Mouse (Mus musculus) myocyte (in vitro differentiated cells): ENCODE measurements at regions not wholly inside any gene's neighbourhood (a gene's known extent, or its start where the extent isn't known, plus 50 kb on each side); places are given as distances from the start of the nearest gene placed in this dataset.

ENCODE experiments used
- H3K27me3 ChIP-seq: one replicate; pipeline ENCODE4 v1.6.1; 2011; ENCODE audit not compliant: control insufficient read depth, insufficient read depth, insufficient read length
- H3K36me3 ChIP-seq: one replicate; pipeline ENCODE4 v1.6.1; 2011; ENCODE audit not compliant: control insufficient read depth, insufficient read depth
- H3K4me2 ChIP-seq: one replicate; pipeline ENCODE4 v1.6.1; 2011; ENCODE audit warnings: low read depth, control low read depth
- H3K4me3 ChIP-seq: one replicate; pipeline ENCODE4 v1.5.1; 2011; ENCODE audit warnings: mild to moderate bottlenecking, control low read depth, moderate library complexity
- H3K79me2 ChIP-seq: one replicate; pipeline ENCODE4 v1.6.1; 2011; ENCODE audit not compliant: control insufficient read depth, insufficient read depth
- H3ac ChIP-seq: one replicate; pipeline ENCODE4 v1.6.1; 2011; ENCODE audit not compliant: control insufficient read depth, insufficient read length
- CEBPB ChIP-seq: IDR thresholded peaks from 2 replicates; pipeline ENCODE4 v1.6.1; 2011; ENCODE audit warnings: mild to moderate bottlenecking, moderate library complexity; ENCODE audit not compliant: poor library complexity, insufficient read depth, severe bottlenecking
- E2F4 ChIP-seq: IDR thresholded peaks from one replicate; pipeline ENCODE4 v1.6.1; 2011; ENCODE audit warnings: mild to moderate bottlenecking, control low read depth, moderate library complexity; ENCODE audit not compliant: insufficient read depth
- MAX ChIP-seq: IDR thresholded peaks from one replicate; pipeline ENCODE4 v1.6.1; 2011; ENCODE audit warnings: low read depth, mild to moderate bottlenecking, control low read depth
- MYOD1 ChIP-seq, 3 experiments: IDR thresholded peaks; one replicate each; pipeline ENCODE4 v1.6.1; 2011; ENCODE audit warnings: control low read depth in 2 of 3, low read depth in 2 of 3, mild to moderate bottlenecking in 2 of 3, moderate library complexity in 1 of 3; ENCODE audit not compliant: insufficient read length in 2 of 3, control insufficient read depth in 1 of 3
- MYOG ChIP-seq, 3 experiments: IDR thresholded peaks; one replicate each; pipeline ENCODE4 v1.6.1; 2011; ENCODE audit warnings: control low read depth in 2 of 3, low read depth in 2 of 3, mild to moderate bottlenecking in 2 of 3; ENCODE audit not compliant: insufficient read length in 2 of 3, control insufficient read depth in 1 of 3, insufficient read depth in 1 of 3
- POLR2A ChIP-seq: IDR thresholded peaks from one replicate; pipeline ENCODE4 v1.6.1; 2011; ENCODE audit warnings: low read depth, mild to moderate bottlenecking, control low read depth, moderate library complexity; ENCODE audit not compliant: insufficient read length
- POLR2AphosphoS2 ChIP-seq: IDR thresholded peaks from one replicate; pipeline ENCODE4 v1.6.1; 2011; ENCODE audit warnings: low read depth, control low read depth; ENCODE audit not compliant: insufficient read length
- REST ChIP-seq: IDR thresholded peaks from one replicate; pipeline ENCODE4 v1.6.1; 2011; ENCODE audit warnings: mild to moderate bottlenecking, control low read depth, moderate library complexity; ENCODE audit not compliant: insufficient read depth, insufficient read length
- SRF ChIP-seq: IDR thresholded peaks from one replicate; pipeline ENCODE4 v1.6.1; 2011; ENCODE audit warnings: low read depth; ENCODE audit not compliant: control insufficient read depth, insufficient read length
- TCF12 ChIP-seq: IDR thresholded peaks from one replicate; pipeline ENCODE4 v1.6.1; 2011; ENCODE audit warnings: mild to moderate bottlenecking, control low read depth; ENCODE audit not compliant: poor library complexity, insufficient read depth, severe bottlenecking
- TCF3 ChIP-seq: IDR thresholded peaks from one replicate; pipeline ENCODE4 v1.6.1; 2011; ENCODE audit warnings: low read depth, control low read depth; ENCODE audit not compliant: insufficient read length
- USF1 ChIP-seq: IDR thresholded peaks from one replicate; pipeline ENCODE4 v1.6.1; 2011; ENCODE audit warnings: low read depth, mild to moderate bottlenecking, control low read depth, moderate library complexity

DNA sequence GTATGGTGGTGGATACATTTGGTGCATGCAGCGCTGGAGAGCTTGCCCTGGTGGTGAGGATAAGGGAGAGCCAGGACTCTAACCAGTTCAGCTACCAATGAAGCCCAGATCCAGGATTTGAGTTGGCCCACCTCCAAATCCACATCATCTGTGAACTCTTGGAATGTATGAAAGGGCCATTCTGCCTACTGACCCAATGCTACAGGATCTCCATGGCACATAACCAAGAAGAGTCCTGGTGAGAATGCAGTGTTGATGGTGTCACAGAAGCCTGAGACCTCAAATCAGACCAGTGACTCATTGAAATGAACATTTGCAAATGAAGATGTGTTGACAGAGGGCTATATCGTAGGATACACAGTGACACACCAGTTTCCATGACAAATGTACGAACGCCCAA, 121.0 kb upstream of the Slitrk5 start:
- TF ChIP-seq MAX (no peak), SRF (no peak), TCF3 (no peak), MYOG (IDR thresholded peaks at IDR 0.05; ENCODE audit: control insufficient read depth in 1 of 3, insufficient read depth in 1 of 3, insufficient read length in 2 of 3, low read depth in 2 of 3) (no peak), MYOD1 (IDR thresholded peaks at IDR 0.05; ENCODE audit: control insufficient read depth in 1 of 3, insufficient read length in 2 of 3, low read depth in 2 of 3) (no peak), REST (no peak), USF1 (no peak), CEBPB (no peak), POLR2A (no peak), E2F4 (no peak), POLR2AphosphoS2 (no peak), TCF12 (no peak)
- H3K79me2 ChIP-seq, result no peaks in the 10 kb centered on the region
- H3ac ChIP-seq, result no peak overlapping the region
- no peaks in the 10 kb centered on the region for H3K36me3 ChIP-seq
- no peak overlapping the region for H3K4me2 ChIP-seq
- H3K4me3 ChIP-seq, result no peak overlapping the region
- no peaks in the 10 kb centered on the region for H3K27me3 ChIP-seq

DNA sequence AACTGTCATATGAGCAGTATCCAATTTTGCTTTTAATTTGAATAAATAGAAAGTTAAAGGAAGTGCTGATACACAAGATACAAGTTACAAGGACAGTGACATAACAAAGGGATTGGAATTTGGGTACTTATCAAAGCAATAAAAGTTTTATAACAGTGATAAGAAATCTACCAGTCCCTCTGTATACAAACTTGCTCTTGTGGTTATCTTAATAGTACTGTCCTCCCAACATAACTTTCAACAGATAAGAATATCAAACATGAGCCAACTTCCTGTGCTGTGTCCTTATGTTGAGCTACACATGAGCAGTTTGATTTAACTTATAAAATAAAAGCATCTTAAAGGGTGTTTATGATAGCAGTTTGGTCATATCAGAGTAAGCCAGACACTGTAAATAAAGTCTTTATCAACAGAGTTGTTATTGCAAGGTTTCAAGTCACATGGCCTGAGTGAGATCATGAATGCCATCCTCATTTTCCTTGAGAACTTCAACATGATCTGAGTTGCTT, 105.5 kb upstream of the Slitrk5 start:
- no peak overlapping the region for H3K4me2 ChIP-seq
- TF ChIP-seq MYOD1 (IDR thresholded peaks at IDR 0.05; ENCODE audit: control insufficient read depth in 1 of 3, insufficient read length in 2 of 3, low read depth in 2 of 3), result no peak
- no peak for TF ChIP-seq TCF12
- TF ChIP-seq POLR2A, result no peak
- TF ChIP-seq SRF, result no peak
- no peak for TF ChIP-seq TCF3
- TF ChIP-seq CEBPB, result no peak
- no peak for TF ChIP-seq POLR2AphosphoS2
- TF ChIP-seq MYOG (IDR thresholded peaks at IDR 0.05; ENCODE audit: control insufficient read depth in 1 of 3, insufficient read depth in 1 of 3, insufficient read length in 2 of 3, low read depth in 2 of 3), result no peak
- no peak for TF ChIP-seq REST
- no peaks in the 10 kb centered on the region for H3K36me3 ChIP-seq
- H3K79me2 ChIP-seq, result no peaks in the 10 kb centered on the region
- no peak overlapping the region for H3K4me3 ChIP-seq
- H3K27me3 ChIP-seq, result no peaks in the 10 kb centered on the region
- H3ac ChIP-seq, result no peak overlapping the region

DNA sequence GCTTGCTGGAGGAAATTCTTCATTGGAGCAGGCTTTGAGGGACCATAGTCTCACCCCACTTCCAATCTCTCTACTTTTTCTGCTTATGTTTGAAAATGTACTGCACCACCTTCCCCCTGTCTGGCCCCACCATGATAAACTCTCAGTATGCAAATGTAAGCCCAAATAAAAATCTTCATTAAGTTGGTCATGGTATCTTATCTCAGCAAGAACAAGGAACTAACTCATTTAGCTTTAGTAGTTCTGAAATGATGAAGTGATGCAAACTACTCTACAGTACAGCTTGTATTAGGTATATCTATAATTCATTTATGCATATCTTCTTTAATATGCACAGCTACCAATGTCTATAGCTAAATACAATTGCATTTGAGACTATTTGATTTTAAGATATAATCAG, 97.4 kb upstream of the Slitrk5 start:
- no peaks in the 10 kb centered on the region for H3K79me2 ChIP-seq
- no peaks in the 10 kb centered on the region for H3K36me3 ChIP-seq
- H3K4me2 ChIP-seq, result no peak overlapping the region
- H3ac ChIP-seq, result no peak overlapping the region
- no peaks in the 10 kb centered on the region for H3K27me3 ChIP-seq
- TF ChIP-seq POLR2AphosphoS2 (no peak), TCF12 (no peak), USF1 (no peak), MAX (no peak), TCF3 (no peak)
- H3K4me3 ChIP-seq, result no peak overlapping the region

DNA sequence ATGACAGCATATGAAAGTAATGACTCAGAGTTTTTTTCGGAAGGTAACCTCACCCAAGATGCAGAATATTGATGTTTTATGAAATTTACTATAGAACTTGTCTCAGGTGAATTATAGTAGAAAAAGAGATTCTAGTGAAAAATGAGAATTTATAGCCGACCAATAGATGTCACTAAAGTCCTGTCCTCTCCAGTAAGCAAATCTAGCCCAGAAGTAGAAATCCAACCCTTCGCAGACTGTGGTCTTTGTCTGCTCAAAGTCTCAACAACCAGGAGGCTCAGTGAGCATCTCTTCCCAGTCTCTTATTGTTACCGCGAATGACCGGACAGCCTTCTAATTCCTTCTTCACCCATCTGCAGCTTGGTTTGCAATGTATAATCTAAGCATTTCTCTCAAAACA, 91.8 kb upstream of the Slitrk5 start:
- Histone ChIP-seq H3K79me2 (no peaks in the 10 kb centered on the region), H3K4me3 (no peak overlapping the region), H3ac (no peak overlapping the region), H3K27me3 (no peaks in the 10 kb centered on the region), H3K36me3 (no peaks in the 10 kb centered on the region), H3K4me2 (no peak overlapping the region)
- TF ChIP-seq MYOD1 (IDR thresholded peaks at IDR 0.05; ENCODE audit: control insufficient read depth in 1 of 3, insufficient read length in 2 of 3, low read depth in 2 of 3) (no peak), USF1 (no peak), MYOG (IDR thresholded peaks at IDR 0.05; ENCODE audit: control insufficient read depth in 1 of 3, insufficient read depth in 1 of 3, insufficient read length in 2 of 3, low read depth in 2 of 3) (no peak), TCF12 (no peak), E2F4 (no peak), REST (no peak), POLR2A (no peak), TCF3 (no peak), SRF (no peak)

DNA sequence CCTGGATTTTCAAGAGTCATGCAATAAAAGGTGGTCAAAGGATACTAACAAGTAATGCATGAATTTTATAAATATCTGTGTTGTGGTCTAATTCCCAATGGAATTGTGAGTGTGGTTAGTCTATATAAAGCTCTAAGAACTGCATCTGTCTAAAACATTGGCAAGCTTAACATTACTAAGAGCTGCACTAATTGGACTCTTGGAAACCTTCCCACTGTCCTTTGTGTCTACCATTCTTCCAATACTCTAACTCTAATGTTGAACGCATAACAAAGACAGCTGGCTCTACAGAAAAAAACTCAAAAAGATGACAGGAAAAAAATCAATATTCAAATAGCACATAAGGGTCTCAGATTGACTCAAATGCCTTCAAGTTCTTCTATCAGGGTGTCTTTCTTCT, 58.1 kb upstream of the Slitrk5 start:
- Histone ChIP-seq H3K79me2 (no peaks in the 10 kb centered on the region), H3K36me3 (no peaks in the 10 kb centered on the region), H3K4me3 (no peak overlapping the region), H3K27me3 (no peaks in the 10 kb centered on the region), H3K4me2 (no peak overlapping the region), H3ac (no peak overlapping the region)
- no peak for TF ChIP-seq USF1
- no peak for TF ChIP-seq MYOG (IDR thresholded peaks at IDR 0.05; ENCODE audit: control insufficient read depth in 1 of 3, insufficient read depth in 1 of 3, insufficient read length in 2 of 3, low read depth in 2 of 3)
- no peak for TF ChIP-seq MYOD1 (IDR thresholded peaks at IDR 0.05; ENCODE audit: control insufficient read depth in 1 of 3, insufficient read length in 2 of 3, low read depth in 2 of 3)
- no peak for TF ChIP-seq MAX
